Mouse (Mus musculus): ENCODE measurements around the gene Phkb.

DNA sequence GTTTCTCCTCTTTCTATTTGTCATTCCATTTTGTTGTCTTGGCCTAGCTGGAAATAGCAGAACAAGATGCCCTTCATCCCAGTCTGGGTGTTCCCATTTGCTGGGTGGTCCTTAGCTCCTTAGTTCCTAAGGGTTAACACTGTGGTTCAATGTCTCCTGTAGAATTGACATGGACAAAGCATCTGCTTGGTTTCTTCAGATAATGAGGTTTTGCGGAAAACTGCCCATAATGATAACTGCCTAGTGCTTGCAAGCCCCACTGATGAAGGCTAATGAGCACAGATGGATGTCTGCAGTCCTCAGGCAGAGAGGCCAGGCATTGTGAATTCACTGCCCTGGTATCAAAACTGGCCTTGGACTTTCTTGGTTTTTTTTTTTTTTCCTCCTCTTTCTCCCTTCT, 155.2 kb downstream of the Phkb start:
- no peak for TF ChIP-seq CTCF (IDR thresholded peaks at IDR 0.05; ENCODE audit: low read depth)
- no peak for TF ChIP-seq EP300 (IDR thresholded peaks at IDR 0.05; ENCODE audit: low read depth)

Data from heart, postnatal 0 days (tissue).